Mouse (Mus musculus): ENCODE data around the gene Ocm. TPM values are rescaled to one million over a fixed set of nuclear protein-coding genes. Genes with fewer than 3 reads are reported as not detected.

Ocm gene
- polyA plus RNA-seq, 1 experiment from 2014 or later: not detected

- Histone ChIP-seq H3K9ac (ENCODE audit: low read depth, low read length) (no peak overlapping the region), H3K4me2 (ENCODE audit: low read depth, low read length) (no peak overlapping the region), H3K4me1 (ENCODE audit: control insufficient read depth, low read depth, low read length) (no peaks in the 10 kb centered on the region), H3K36me3 (ENCODE audit: control insufficient read depth, insufficient read depth) (peaks cover 44% of the 10 kb centered on the region), H3K27me3 (ENCODE audit: control insufficient read depth, insufficient read depth, low read depth, low read length) (no peaks in the 10 kb centered on the region), H3K4me3 (ENCODE audit: low read depth, low read length) (no peak overlapping the region), H3K27ac (ENCODE audit: low read length) (no peak overlapping the region), H3K9me3 (replicated peaks; ENCODE audit: control insufficient read depth, low read length) (no peaks in the 10 kb centered on the region)
- 81% methylated on average over 10 of the region's 10 CpGs for WGBS (ENCODE audit: insufficient replicate concordance)
- ATAC-seq (ENCODE audit: low read depth): no peak
Measured at GRCm38 (mm10) chr5:143992661-143993060, 33.8 kb downstream of the Ocm start.

DNA sequence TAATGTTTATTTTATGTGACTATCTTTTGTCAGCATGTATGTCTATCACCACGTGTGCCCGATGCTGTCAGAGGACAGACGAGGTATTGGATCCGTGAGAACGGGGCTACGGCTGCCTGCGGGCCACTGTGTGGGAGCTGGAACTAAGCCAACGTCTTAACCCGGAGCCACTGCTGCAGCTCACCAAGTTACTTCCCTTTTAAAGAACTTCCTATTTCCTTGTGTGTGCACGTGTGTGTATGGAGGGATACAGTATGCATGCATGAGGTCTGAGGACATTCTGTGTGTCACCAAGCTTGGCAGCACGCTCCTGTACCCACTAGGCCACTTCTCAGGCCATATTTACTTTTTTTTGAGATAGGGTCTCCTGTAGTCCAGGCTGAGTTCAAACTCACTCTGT lies 36.4 kb downstream of the Ocm start:
- Histone ChIP-seq H3K9ac (ENCODE audit: low read depth, low read length) (no peak overlapping the region), H3K9me3 (replicated peaks; ENCODE audit: control insufficient read depth, low read length) (no peaks in the 10 kb centered on the region), H3K4me1 (ENCODE audit: control insufficient read depth, low read depth, low read length) (no peaks in the 10 kb centered on the region), H3K36me3 (ENCODE audit: control insufficient read depth, insufficient read depth) (peaks cover 46% of the 10 kb centered on the region), H3K27me3 (ENCODE audit: control insufficient read depth, insufficient read depth, low read depth, low read length) (no peaks in the 10 kb centered on the region), H3K4me3 (ENCODE audit: low read depth, low read length) (no peak overlapping the region), H3K4me2 (ENCODE audit: low read depth, low read length) (no peak overlapping the region), H3K27ac (ENCODE audit: low read length) (no peak overlapping the region)
- 43% methylated on average over 11 of the region's 11 CpGs for whole genome bisulfite sequencing (ENCODE audit: insufficient replicate concordance)
- 0 out of 2 replicates have a peak, but pooled peaks have one; percentile 16 for ATAC-seq (ENCODE audit: low read depth)

DNA sequence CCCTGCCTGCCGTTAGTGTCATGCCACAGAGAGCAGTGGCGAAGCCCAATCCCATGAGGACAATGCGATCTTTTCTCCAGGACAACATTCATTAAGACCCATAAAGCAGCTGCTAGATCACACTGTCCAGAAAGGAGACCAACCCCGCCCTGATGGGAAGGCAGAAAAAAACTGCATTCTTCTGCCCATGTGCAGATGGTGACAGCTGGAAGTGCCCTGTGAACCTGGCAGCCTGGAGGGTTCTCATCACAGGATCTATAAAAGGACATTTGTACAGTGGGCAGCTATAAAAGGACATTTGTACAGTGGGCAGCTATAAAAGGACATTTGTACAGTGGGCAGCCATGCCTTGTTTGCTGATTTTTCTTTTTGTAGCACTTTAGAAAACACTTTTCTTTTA lies 37.4 kb downstream of the Ocm start:
- Histone ChIP-seq H3K4me3 (ENCODE audit: low read depth, low read length) (no peak overlapping the region), H3K9ac (ENCODE audit: low read depth, low read length) (no peak overlapping the region), H3K4me1 (ENCODE audit: control insufficient read depth, low read depth, low read length) (no peaks in the 10 kb centered on the region), H3K27ac (ENCODE audit: low read length) (no peak overlapping the region), H3K27me3 (ENCODE audit: control insufficient read depth, insufficient read depth, low read depth, low read length) (no peaks in the 10 kb centered on the region), H3K4me2 (ENCODE audit: low read depth, low read length) (no peak overlapping the region), H3K36me3 (ENCODE audit: control insufficient read depth, insufficient read depth) (peaks cover 45% of the 10 kb centered on the region), H3K9me3 (replicated peaks; ENCODE audit: control insufficient read depth, low read length) (no peaks in the 10 kb centered on the region)
- WGBS (ENCODE audit: insufficient replicate concordance): 79% methylated on average over 4 of the region's 4 CpGs
- ATAC-seq (ENCODE audit: low read depth): no peak

DNA sequence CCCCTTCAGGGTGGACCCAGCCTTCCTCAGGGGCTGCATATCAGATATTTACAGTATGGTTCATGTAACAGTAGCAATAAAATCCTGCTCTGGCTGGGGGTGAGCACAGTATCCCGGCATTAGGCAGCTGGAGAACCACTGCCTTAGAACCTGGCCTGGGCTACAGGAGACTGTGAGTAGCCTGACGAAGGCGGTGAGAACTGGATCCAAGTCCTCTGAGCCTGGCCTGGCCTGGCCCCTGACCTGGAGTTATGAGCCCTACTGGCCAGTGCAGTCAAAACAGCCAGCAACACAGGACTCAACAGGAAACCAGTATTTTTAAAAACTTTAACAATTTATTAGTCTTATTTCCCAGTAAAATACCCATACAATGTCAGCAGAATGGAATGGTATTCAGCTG lies 38.9 kb downstream of the Ocm start:
- Histone ChIP-seq H3K27ac (ENCODE audit: low read length) (no peak overlapping the region), H3K9ac (ENCODE audit: low read depth, low read length) (no peak overlapping the region), H3K9me3 (replicated peaks; ENCODE audit: control insufficient read depth, low read length) (no peaks in the 10 kb centered on the region), H3K4me1 (ENCODE audit: control insufficient read depth, low read depth, low read length) (no peaks in the 10 kb centered on the region), H3K36me3 (ENCODE audit: control insufficient read depth, insufficient read depth) (peaks cover 34% of the 10 kb centered on the region), H3K4me3 (ENCODE audit: low read depth, low read length) (no peak overlapping the region), H3K4me2 (ENCODE audit: low read depth, low read length) (no peak overlapping the region), H3K27me3 (ENCODE audit: control insufficient read depth, insufficient read depth, low read depth, low read length) (no peaks in the 10 kb centered on the region)
- ATAC-seq (ENCODE audit: low read depth): no peak
- 85% methylated on average over 3 of the region's 3 CpGs for WGBS (ENCODE audit: insufficient replicate concordance)

DNA sequence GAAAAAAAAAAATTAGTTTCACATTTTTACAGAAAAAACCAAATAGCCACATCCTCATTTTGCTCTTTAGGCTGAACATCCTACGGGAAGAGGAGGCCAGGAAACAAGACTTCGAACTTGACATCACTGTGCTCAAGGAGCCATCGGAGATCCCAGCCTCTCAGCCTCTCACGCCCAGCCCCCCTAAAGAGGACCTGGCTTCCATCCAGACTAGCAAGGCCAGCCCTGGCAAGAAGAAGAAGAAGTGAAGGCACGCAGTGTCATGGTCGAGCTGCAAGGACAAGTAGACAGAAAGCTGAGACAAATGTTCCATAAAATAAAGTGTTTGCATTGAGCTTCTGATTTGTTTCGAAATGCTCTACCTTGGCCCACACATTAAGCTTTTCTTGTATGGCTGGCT lies 41.1 kb downstream of the Ocm start:
- H3K9ac ChIP-seq (ENCODE audit: low read depth, low read length): no peak overlapping the region
- H3K4me3 ChIP-seq (ENCODE audit: low read depth, low read length): no peak overlapping the region
- H3K36me3 ChIP-seq (ENCODE audit: control insufficient read depth, insufficient read depth): peaks cover 25% of the 10 kb centered on the region
- no peaks in the 10 kb centered on the region for H3K4me1 ChIP-seq (ENCODE audit: control insufficient read depth, low read depth, low read length)
- H3K27ac ChIP-seq (ENCODE audit: low read length): no peak overlapping the region
- no peak overlapping the region for H3K4me2 ChIP-seq (ENCODE audit: low read depth, low read length)
- H3K27me3 ChIP-seq (ENCODE audit: control insufficient read depth, insufficient read depth, low read depth, low read length): no peaks in the 10 kb centered on the region
- no peak for ATAC-seq (ENCODE audit: low read depth)
- H3K9me3 ChIP-seq (replicated peaks; ENCODE audit: control insufficient read depth, low read length): no peaks in the 10 kb centered on the region
- whole genome bisulfite sequencing (ENCODE audit: insufficient replicate concordance): 83% methylated on average over 7 of the region's 7 CpGs

DNA sequence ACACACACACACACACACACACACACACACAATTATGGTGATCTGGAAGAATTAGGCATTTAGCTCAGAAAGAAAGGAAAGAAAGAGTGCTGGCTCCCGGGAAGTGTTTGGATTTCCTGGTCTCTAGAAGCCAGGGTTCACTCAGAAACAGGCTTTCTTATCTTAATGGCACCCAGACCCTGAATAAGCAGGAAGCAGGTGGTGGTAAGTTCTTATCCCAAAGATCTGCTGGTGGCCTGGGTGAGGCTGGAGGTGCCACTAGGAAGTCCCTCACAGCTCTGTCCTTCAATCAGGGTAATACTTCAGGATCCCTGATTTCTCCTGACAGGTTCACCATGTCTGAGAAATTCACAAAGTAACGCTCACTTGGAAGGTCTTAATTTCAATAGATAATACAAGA lies 44.1 kb downstream of the Ocm start:
- Histone ChIP-seq H3K27ac (ENCODE audit: low read length) (no peak overlapping the region), H3K27me3 (ENCODE audit: control insufficient read depth, insufficient read depth, low read depth, low read length) (no peaks in the 10 kb centered on the region), H3K4me2 (ENCODE audit: low read depth, low read length) (no peak overlapping the region), H3K9ac (ENCODE audit: low read depth, low read length) (no peak overlapping the region), H3K36me3 (ENCODE audit: control insufficient read depth, insufficient read depth) (peaks cover 3% of the 10 kb centered on the region; the same call in 1 of the 2 replicates), H3K9me3 (replicated peaks; ENCODE audit: control insufficient read depth, low read length) (no peaks in the 10 kb centered on the region), H3K4me1 (ENCODE audit: control insufficient read depth, low read depth, low read length) (peaks cover 4% of the 10 kb centered on the region), H3K4me3 (ENCODE audit: low read depth, low read length) (no peak overlapping the region)
- no peak for ATAC-seq (ENCODE audit: low read depth)
- WGBS (ENCODE audit: insufficient replicate concordance): 62% methylated on average over 2 of the region's 2 CpGs

DNA sequence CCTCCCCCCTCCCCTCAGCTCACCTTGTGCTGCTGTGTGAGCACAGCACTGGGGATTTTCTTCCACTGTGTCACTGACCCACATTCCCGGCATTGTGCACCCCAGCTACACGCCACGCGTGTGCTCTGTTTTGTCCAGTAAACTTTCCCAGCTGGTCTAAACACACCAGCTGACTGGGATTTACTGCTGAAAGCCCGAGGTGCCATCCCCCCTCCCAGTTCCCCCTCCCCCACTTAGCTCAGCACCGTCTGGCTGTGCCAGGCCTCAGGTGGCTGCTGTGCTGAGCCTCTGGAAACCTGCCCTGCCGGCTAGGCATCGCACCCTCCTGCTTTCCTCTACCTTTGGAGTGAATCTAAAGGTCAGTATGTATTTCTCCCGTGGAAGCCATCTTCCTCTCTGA lies 45.6 kb downstream of the Ocm start:
- H3K27me3 ChIP-seq (ENCODE audit: control insufficient read depth, insufficient read depth, low read depth, low read length): no peaks in the 10 kb centered on the region
- no peak overlapping the region for H3K4me3 ChIP-seq (ENCODE audit: low read depth, low read length)
- no peaks in the 10 kb centered on the region for H3K9me3 ChIP-seq (replicated peaks; ENCODE audit: control insufficient read depth, low read length)
- 57% methylated on average over 9 of the region's 9 CpGs for WGBS (ENCODE audit: insufficient replicate concordance)
- ATAC-seq (ENCODE audit: low read depth): no peak
- no peak overlapping the region for H3K4me2 ChIP-seq (ENCODE audit: low read depth, low read length)
- H3K27ac ChIP-seq (ENCODE audit: low read length): no peak overlapping the region
- no peaks in the 10 kb centered on the region for H3K36me3 ChIP-seq (ENCODE audit: control insufficient read depth, insufficient read depth)
- no peak overlapping the region for H3K9ac ChIP-seq (ENCODE audit: low read depth, low read length)
- peaks cover 19% of the 10 kb centered on the region for H3K4me1 ChIP-seq (ENCODE audit: control insufficient read depth, low read depth, low read length)

GRCm38 (mm10) chr5:143976726-143977431 lies 49.6 kb downstream of the Ocm start:
- Histone ChIP-seq H3K9ac (ENCODE audit: low read depth, low read length) (peak overlapping the region; percentile 40), H3K27me3 (ENCODE audit: control insufficient read depth, insufficient read depth, low read depth, low read length) (no peaks in the 10 kb centered on the region), H3K4me3 (ENCODE audit: low read depth, low read length) (peak overlapping the region; percentile 19), H3K4me1 (ENCODE audit: control insufficient read depth, low read depth, low read length) (peaks cover 47% of the 10 kb centered on the region), H3K36me3 (ENCODE audit: control insufficient read depth, insufficient read depth) (no peaks in the 10 kb centered on the region), H3K27ac (ENCODE audit: low read length) (peak overlapping the region; percentile 68), H3K4me2 (ENCODE audit: low read depth, low read length) (peak overlapping the region; percentile 52), H3K9me3 (replicated peaks; ENCODE audit: control insufficient read depth, low read length) (no peaks in the 10 kb centered on the region)
- 48% methylated on average over 16 of the region's 16 CpGs for WGBS (ENCODE audit: insufficient replicate concordance)
- peak; percentile 93 for ATAC-seq (ENCODE audit: low read depth)

DNA sequence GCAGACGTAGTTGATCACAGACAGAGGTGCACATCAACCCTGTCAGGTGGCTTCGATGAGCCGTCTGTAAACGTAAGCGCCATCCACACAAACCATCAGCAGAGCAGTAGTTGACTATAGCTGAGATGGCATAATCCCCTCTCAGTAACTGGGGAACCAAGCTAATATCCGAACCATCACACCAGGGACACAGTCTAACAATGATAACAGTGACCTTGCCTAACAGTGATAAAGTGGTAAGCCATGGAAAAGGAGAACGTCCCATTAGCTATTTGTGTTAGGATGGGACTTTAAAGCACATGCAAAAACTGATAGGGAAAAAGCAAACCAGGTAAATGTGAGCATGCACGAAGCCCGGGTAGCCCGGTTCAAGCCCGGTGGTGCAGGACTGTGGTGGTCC lies 50.2 kb downstream of the Ocm start:
- WGBS (ENCODE audit: insufficient replicate concordance): 71% methylated on average over 11 of the region's 11 CpGs
- peak overlapping the region; percentile 19; the same call in 1 of the 2 replicates for H3K4me3 ChIP-seq (ENCODE audit: low read depth, low read length)
- H3K9ac ChIP-seq (ENCODE audit: low read depth, low read length): no peak overlapping the region
- peaks cover 47% of the 10 kb centered on the region for H3K4me1 ChIP-seq (ENCODE audit: control insufficient read depth, low read depth, low read length)
- peak overlapping the region; percentile 65 for H3K27ac ChIP-seq (ENCODE audit: low read length)
- no peaks in the 10 kb centered on the region for H3K9me3 ChIP-seq (replicated peaks; ENCODE audit: control insufficient read depth, low read length)
- H3K36me3 ChIP-seq (ENCODE audit: control insufficient read depth, insufficient read depth): no peaks in the 10 kb centered on the region
- peak; percentile 42 for ATAC-seq (ENCODE audit: low read depth)
- H3K27me3 ChIP-seq (ENCODE audit: control insufficient read depth, insufficient read depth, low read depth, low read length): no peaks in the 10 kb centered on the region
- peak overlapping the region; percentile 52 for H3K4me2 ChIP-seq (ENCODE audit: low read depth, low read length)
